Mouse (Mus musculus): ENCODE measurements at regions not wholly inside any gene's neighbourhood (a gene's known extent, or its start where the extent isn't known, plus 50 kb on each side); places are given as distances from the start of the nearest gene placed in this dataset.

- DNase-seq, result no peak
Observed at GRCm38 (mm10) chr2:160186106-160186505, 147.9 kb downstream of the Gm826 start.

- DNase-seq, result no peak
Observed at GRCm38 (mm10) chr2:160170975-160171515, 162.9 kb downstream of the Gm826 start.

GRCm38 (mm10) chr2:160158599-160159261, 175.2 kb downstream of the Gm826 start:
- no peak for DNase-seq

GRCm38 (mm10) chr2:160153781-160154180, 180.2 kb downstream of the Gm826 start:
- no peak for DNase-seq

GRCm38 (mm10) chr2:160152101-160152500, 181.9 kb downstream of the Gm826 start:
- no peak for DNase-seq

- DNase-seq, result no peak
Observed at GRCm38 (mm10) chr2:160148936-160149335, 185.0 kb downstream of the Gm826 start.

GRCm38 (mm10) chr2:160148516-160148915, 185.4 kb downstream of the Gm826 start:
- no peak for DNase-seq

- no peak for DNase-seq
Observed at GRCm38 (mm10) chr2:160148031-160148430, 185.9 kb downstream of the Gm826 start.

- DNase-seq, result peak; percentile 32
Observed at GRCm38 (mm10) chr2:160140166-160140740, 193.7 kb downstream of the Gm826 start.

- DNase-seq, result no peak
Observed at GRCm38 (mm10) chr2:160138091-160138490, 195.9 kb downstream of the Gm826 start.

- no peak for DNase-seq
Observed at GRCm38 (mm10) chr2:160131797-160132196, 202.2 kb downstream of the Gm826 start.

- DNase-seq, result no peak
Observed at GRCm38 (mm10) chr2:160131386-160131785, 202.6 kb downstream of the Gm826 start.

- no peak for DNase-seq
Observed at GRCm38 (mm10) chr2:160117148-160117547, 216.8 kb downstream of the Gm826 start.

- no peak for DNase-seq
Observed at GRCm38 (mm10) chr2:160111176-160111692, 222.7 kb downstream of the Gm826 start.

- no peak for DNase-seq
Observed at GRCm38 (mm10) chr2:160093078-160093477, 240.9 kb downstream of the Gm826 start.

- no peak for DNase-seq
Observed at GRCm38 (mm10) chr2:160085999-160086398, 248.0 kb downstream of the Gm826 start.

- no peak for DNase-seq
Observed at GRCm38 (mm10) chr2:160083674-160084073, 250.3 kb downstream of the Gm826 start.

GRCm38 (mm10) chr2:160082106-160082653, 251.8 kb downstream of the Gm826 start:
- no peak for DNase-seq

- no peak for DNase-seq
Observed at GRCm38 (mm10) chr2:160075694-160076093, 258.3 kb downstream of the Gm826 start.

GRCm38 (mm10) chr2:160070441-160070840, 263.5 kb downstream of the Gm826 start:
- DNase-seq, result peak; percentile 17

- DNase-seq, result no peak
Observed at GRCm38 (mm10) chr2:160068772-160069171, 265.2 kb downstream of the Gm826 start.

- DNase-seq, result no peak
Observed at GRCm38 (mm10) chr2:160067904-160068303, 266.1 kb downstream of the Gm826 start.

- DNase-seq, result peak; percentile 80
Observed at GRCm38 (mm10) chr2:160066491-160067303, 267.3 kb downstream of the Gm826 start.

Measured in adrenal gland, adult 8-10 months (tissue).